Comparison of ENCODE assay signal across 8 mouse cellular contexts in genomic region chr3:87929341-87930077, GRCm38 (mm10). TPM values are rescaled to one million over a fixed set of nuclear protein-coding genes. Genes with fewer than 3 reads are reported as not detected.
A peak's percentile ranks its signal among the peaks of the same experiment; 100 is the strongest.
DNase-seq lines count a peak whose midpoint lies in the region; ATAC-seq and TF ChIP-seq lines count a peak whose summit lies in the region.

No protein-coding gene starts in this region.

- no peak for DNase-seq in lung, postnatal 10 days
- no peak for DNase-seq in thymus, postnatal 4 days
- DNase-seq in urinary bladder, postnatal 14 days (ENCODE audit: low spot score) = no peak
- DNase-seq in cerebellum, adult 11-12 months = no peak

- no peak; the same call in 1 of the 2 replicates for ATAC-seq in lung, embryonic 16.5 days (ENCODE audit: low read depth)
- ATAC-seq in embryonic facial prominence, embryonic 15.5 days (ENCODE audit: insufficient number of reproducible peaks, low FRiP score, low TSS enrichment, low read depth) = no peak
- no peak for ATAC-seq in limb, embryonic 12.5 days (ENCODE audit: insufficient number of reproducible peaks, insufficient read depth, low FRiP score, low TSS enrichment, low read depth)

- H3K27me3 ChIP-seq in lung, embryonic 16.5 days (ENCODE audit: control insufficient read depth, insufficient read depth, low read depth, low read length) = no peaks in the 10 kb centered on the region
- H3K27me3 ChIP-seq in embryonic facial prominence, embryonic 15.5 days = no peaks in the 10 kb centered on the region
- H3K27me3 ChIP-seq in limb, embryonic 12.5 days = no peaks in the 10 kb centered on the region
- no peaks in the 10 kb centered on the region for H3K27me3 ChIP-seq in small intestine, adult 2 months (ENCODE audit: control insufficient read depth, insufficient read depth, low read length)

- peak overlapping the region; percentile 90 for H3K4me3 ChIP-seq in lung, embryonic 16.5 days (ENCODE audit: low read length)
- peak overlapping the region; percentile 98 for H3K4me3 ChIP-seq in embryonic facial prominence, embryonic 15.5 days (replicated peaks)
- H3K4me3 ChIP-seq in limb, embryonic 12.5 days (replicated peaks) = peak overlapping the region; percentile 97
- H3K4me3 ChIP-seq in small intestine, adult 2 months (ENCODE audit: low read depth, low read length) = peak overlapping the region; percentile 72

- peak overlapping the region; percentile 61 for H3K4me2 ChIP-seq in lung, embryonic 16.5 days (ENCODE audit: low read depth, low read length)
- peak overlapping the region; percentile 76 for H3K4me2 ChIP-seq in embryonic facial prominence, embryonic 15.5 days (replicated peaks)
- peak overlapping the region; percentile 89 for H3K4me2 ChIP-seq in limb, embryonic 12.5 days

- H3K9ac ChIP-seq in lung, embryonic 16.5 days (ENCODE audit: low read length) = peak overlapping the region; percentile 92
- peak overlapping the region; percentile 85 for H3K9ac ChIP-seq in embryonic facial prominence, embryonic 15.5 days
- H3K9ac ChIP-seq in limb, embryonic 12.5 days (replicated peaks) = peak overlapping the region; percentile 86

- no peaks in the 10 kb centered on the region for H3K9me3 ChIP-seq in lung, embryonic 16.5 days (ENCODE audit: control insufficient read depth, low read length)
- no peaks in the 10 kb centered on the region for H3K9me3 ChIP-seq in embryonic facial prominence, embryonic 15.5 days (replicated peaks)
- no peaks in the 10 kb centered on the region for H3K9me3 ChIP-seq in limb, embryonic 12.5 days

- H3K36me3 ChIP-seq in lung, embryonic 16.5 days (ENCODE audit: control insufficient read depth, insufficient read depth, low read length) = peaks cover 22% of the 10 kb centered on the region
- peaks cover 56% of the 10 kb centered on the region for H3K36me3 ChIP-seq in embryonic facial prominence, embryonic 15.5 days
- peaks cover 62% of the 10 kb centered on the region for H3K36me3 ChIP-seq in limb, embryonic 12.5 days
- H3K36me3 ChIP-seq in small intestine, adult 2 months (ENCODE audit: control insufficient read depth, insufficient read depth, low read length) = peaks cover 35% of the 10 kb centered on the region

- peaks cover 15% of the 10 kb centered on the region for H3K4me1 ChIP-seq in lung, embryonic 16.5 days (replicated peaks; ENCODE audit: control insufficient read depth, insufficient read depth, low read length)
- peaks cover 33% of the 10 kb centered on the region for H3K4me1 ChIP-seq in embryonic facial prominence, embryonic 15.5 days
- H3K4me1 ChIP-seq in limb, embryonic 12.5 days (replicated peaks) = peaks cover 22% of the 10 kb centered on the region
- H3K4me1 ChIP-seq in small intestine, adult 2 months (ENCODE audit: control insufficient read depth, insufficient read depth, insufficient read length, low read length) = peaks cover 9% of the 10 kb centered on the region; the same call in 1 of the 2 replicates

- H3K27ac ChIP-seq in lung, embryonic 16.5 days (ENCODE audit: low read length) = peak overlapping the region; percentile 72
- peak overlapping the region; percentile 90 for H3K27ac ChIP-seq in embryonic facial prominence, embryonic 15.5 days (replicated peaks)
- H3K27ac ChIP-seq in limb, embryonic 12.5 days = peak overlapping the region; percentile 89; the same call in 1 of the 2 replicates
- H3K27ac ChIP-seq in small intestine, adult 2 months (ENCODE audit: insufficient read depth, low read depth, low read length) = peak overlapping the region; percentile 53

- 5% methylated on average over 26 of the region's 26 CpGs for WGBS in lung, embryonic 16.5 days
- 4% methylated on average over 26 of the region's 26 CpGs for WGBS in embryonic facial prominence, embryonic 15.5 days
- WGBS in limb, embryonic 12.5 days = 7% methylated on average over 26 of the region's 26 CpGs
- under 1% methylated on average over 26 of the region's 26 CpGs for WGBS in small intestine, adult 2 months

- no peak for TF ChIP-seq POLR2A in small intestine, adult 2 months (IDR thresholded peaks at IDR 0.05; ENCODE audit: low read depth, low read length)

- TF ChIP-seq CTCF in small intestine, adult 2 months (IDR thresholded peaks at IDR 0.05; ENCODE audit: extremely low read depth, insufficient read length, insufficient replicate concordance, low read depth, low read length) = no peak

RNA-seq across cellular contexts. Expression of gene Isg20l2, which starts 0.6 kb away (rescaled TPM):
- polyA plus RNA-seq in lung, embryonic 16.5 days (2015; fragmentation: Nextera tagmentation; extraction: Ambion mirVana) = 50.3 and 54.8 TPM in 2 replicates
- 54.5 and 56.2 TPM in 2 replicates for polyA plus RNA-seq in embryonic facial prominence, embryonic 15.5 days (2015; fragmentation: Nextera tagmentation; extraction: Ambion mirVana)
- 83.2 and 86.4 TPM in 2 replicates for polyA plus RNA-seq in limb, embryonic 12.5 days (2016; fragmentation: Nextera tagmentation; extraction: Ambion mirVana)
- polyA plus RNA-seq in small intestine, adult 2 months (2012; rRNA removed) = 3.9 and 7.0 TPM in 2 replicates

RNA-seq across cellular contexts. Expression of gene Rrnad1, which starts 1.0 kb away (rescaled TPM):
- polyA plus RNA-seq in lung, embryonic 16.5 days (2015; fragmentation: Nextera tagmentation; extraction: Ambion mirVana) = 20.2 and 20.6 TPM in 2 replicates
- 19.8 and 22.4 TPM in 2 replicates for polyA plus RNA-seq in embryonic facial prominence, embryonic 15.5 days (2015; fragmentation: Nextera tagmentation; extraction: Ambion mirVana)
- polyA plus RNA-seq in limb, embryonic 12.5 days (2016; fragmentation: Nextera tagmentation; extraction: Ambion mirVana) = 22.4 and 26.5 TPM in 2 replicates
- polyA plus RNA-seq in small intestine, adult 2 months (2012; rRNA removed) = 12.5 and 17.3 TPM in 2 replicates

RNA-seq across cellular contexts. Expression of gene Mrpl24, which starts 10.2 kb away (rescaled TPM):
- 77.5 and 79.3 TPM in 2 replicates for polyA plus RNA-seq in lung, embryonic 16.5 days (2015; fragmentation: Nextera tagmentation; extraction: Ambion mirVana)
- 75.4 and 78.9 TPM in 2 replicates for polyA plus RNA-seq in embryonic facial prominence, embryonic 15.5 days (2015; fragmentation: Nextera tagmentation; extraction: Ambion mirVana)
- 80.4 and 85.9 TPM in 2 replicates for polyA plus RNA-seq in limb, embryonic 12.5 days (2016; fragmentation: Nextera tagmentation; extraction: Ambion mirVana)
- polyA plus RNA-seq in small intestine, adult 2 months (2012; rRNA removed) = 12.5 and 25.5 TPM in 2 replicates

RNA-seq across cellular contexts. Expression of gene Crabp2, which starts 19.0 kb away (rescaled TPM):
- 4.7 and 4.9 TPM in 2 replicates for polyA plus RNA-seq in lung, embryonic 16.5 days (2015; fragmentation: Nextera tagmentation; extraction: Ambion mirVana)
- 200 and 206 TPM in 2 replicates for polyA plus RNA-seq in embryonic facial prominence, embryonic 15.5 days (2015; fragmentation: Nextera tagmentation; extraction: Ambion mirVana)
- polyA plus RNA-seq in limb, embryonic 12.5 days (2016; fragmentation: Nextera tagmentation; extraction: Ambion mirVana) = 614 and 667 TPM in 2 replicates
- polyA plus RNA-seq in small intestine, adult 2 months (2012; rRNA removed) = 0.10 TPM in 1 of 2 replicates, not detected in the other

RNA-seq across cellular contexts. Expression of gene Hdgf, which starts 23.4 kb away (rescaled TPM):
- 81.3 and 86.3 TPM in 2 replicates for polyA plus RNA-seq in lung, embryonic 16.5 days (2015; fragmentation: Nextera tagmentation; extraction: Ambion mirVana)
- polyA plus RNA-seq in embryonic facial prominence, embryonic 15.5 days (2015; fragmentation: Nextera tagmentation; extraction: Ambion mirVana) = 240 and 246 TPM in 2 replicates
- 286 and 294 TPM in 2 replicates for polyA plus RNA-seq in limb, embryonic 12.5 days (2016; fragmentation: Nextera tagmentation; extraction: Ambion mirVana)
- polyA plus RNA-seq in small intestine, adult 2 months (2012; rRNA removed) = 20.0 and 44.5 TPM in 2 replicates
